In genomic region chr4:132567361-132567779, GRCm38 (mm10) we compare ENCODE assay signal across 13 mouse cellular contexts. TPM values are rescaled to one million over a fixed set of nuclear protein-coding genes. Genes with fewer than 3 reads are reported as not detected.
DNase-seq lines count a peak whose midpoint lies in the region; ATAC-seq lines count a peak whose summit lies in the region.
"Had no signal": no experiment of that assay in that cellular context is flagged by ENCODE, and none has a peak within 500 bp of the region (broad histone marks: within the 10 kb centered on the region; RNA-seq: fewer than 3 reads in every experiment).

No protein-coding gene starts in this region.

- no peak overlapping the region for H3K4me2 ChIP-seq in heart, embryonic 15.5 days
- H3K4me2 ChIP-seq in forebrain, embryonic 16.5 days (ENCODE audit: low read length) = no peak overlapping the region
- H3K4me2 ChIP-seq: hindbrain, embryonic 12.5 days; liver, embryonic 13.5 days had no signal

- no peak overlapping the region for H3K27ac ChIP-seq in heart, embryonic 15.5 days
- no peak overlapping the region for H3K27ac ChIP-seq in forebrain, embryonic 16.5 days (ENCODE audit: low read length)
- H3K27ac ChIP-seq: hindbrain, embryonic 12.5 days; layer of hippocampus, adult 2 months; liver, embryonic 13.5 days had no signal

- peaks cover 5% of the 10 kb centered on the region for H3K4me1 ChIP-seq in heart, embryonic 15.5 days (replicated peaks)
- no peaks in the 10 kb centered on the region for H3K4me1 ChIP-seq in forebrain, embryonic 16.5 days (replicated peaks; ENCODE audit: control insufficient read depth, insufficient read depth, low read length)

- H3K9ac ChIP-seq in heart, embryonic 15.5 days = no peak overlapping the region
- H3K9ac ChIP-seq in forebrain, embryonic 16.5 days (replicated peaks; ENCODE audit: low read depth, low read length) = no peak overlapping the region
- H3K9ac ChIP-seq: forebrain, postnatal 0 days; hindbrain, embryonic 12.5 days; liver, embryonic 13.5 days had no signal

- intact Hi-C loops in heart, postnatal 25 days (cut with DNase I) = no loop called here

- 0 out of 2 replicates have a peak, but pooled peaks have one; percentile 8 for ATAC-seq in heart, embryonic 15.5 days (replicated peaks; ENCODE audit: insufficient number of reproducible peaks, insufficient read depth, low FRiP score, low read depth)
- peak; percentile 34 for ATAC-seq in megakaryocyte, adult 5-6 weeks (ENCODE audit: poor library complexity, severe bottlenecking)
- ATAC-seq in forebrain, embryonic 16.5 days = no peak
- ATAC-seq: forebrain, postnatal 0 days had no signal

- no peaks in the 10 kb centered on the region for H3K9me3 ChIP-seq in heart, embryonic 15.5 days (replicated peaks)
- H3K9me3 ChIP-seq in forebrain, embryonic 16.5 days (ENCODE audit: control insufficient read depth, low read length) = no peaks in the 10 kb centered on the region
- H3K9me3 ChIP-seq: hindbrain, embryonic 12.5 days; liver, embryonic 13.5 days had no signal

- no peaks in the 10 kb centered on the region for H3K36me3 ChIP-seq in heart, embryonic 15.5 days
- no peaks in the 10 kb centered on the region for H3K36me3 ChIP-seq in forebrain, embryonic 16.5 days (ENCODE audit: control insufficient read depth, insufficient read depth)
- H3K36me3 ChIP-seq: hindbrain, embryonic 12.5 days; liver, embryonic 13.5 days had no signal

- 56% methylated on average over 9 of the region's 9 CpGs for WGBS in heart, embryonic 15.5 days
- WGBS in forebrain, embryonic 16.5 days = 79% methylated on average over 9 of the region's 9 CpGs

- DNase-seq in heart, adult 9 months (ENCODE audit: low spot score in 2 of 2) = peak; percentile 24 to 42
- DNase-seq in heart, postnatal 25 days (ENCODE audit: low spot score) = no peak
- DNase-seq in MEL-GATA-1-ER (ENCODE audit: extremely low read depth, low read depth) = peak; percentile 78
- no peak for DNase-seq in spleen, postnatal 14 days (ENCODE audit: low spot score in 2 of 2)
- DNase-seq: forebrain, postnatal 0 days; liver, embryonic 13.5 days; thymus, adult 2 months had no signal

- H3K27me3 ChIP-seq in heart, embryonic 15.5 days = no peaks in the 10 kb centered on the region
- H3K27me3 ChIP-seq in forebrain, embryonic 16.5 days (replicated peaks; ENCODE audit: control insufficient read depth, insufficient read depth, low read length) = no peaks in the 10 kb centered on the region
- H3K27me3 ChIP-seq: hindbrain, embryonic 12.5 days had no signal

- no peak overlapping the region for H3K4me3 ChIP-seq in heart, embryonic 15.5 days
- H3K4me3 ChIP-seq in forebrain, embryonic 16.5 days (replicated peaks; ENCODE audit: low read length) = no peak overlapping the region
- H3K4me3 ChIP-seq: hindbrain, embryonic 12.5 days; layer of hippocampus, adult 2 months; liver, embryonic 13.5 days; myocyte had no signal

RNA-seq across cellular contexts. Expression of gene Ptafr, which starts 3.5 kb away (rescaled TPM):
- 1 to 10 TPM; 1.6 to 2.1 TPM for total RNA-seq in heart, postnatal 25 days (2021)
- 0.77 and 0.95 TPM in 2 replicates for polyA plus RNA-seq in heart, embryonic 15.5 days (2015; fragmentation: Nextera tagmentation; extraction: Ambion mirVana)
- 19.6 and 20.6 TPM in 2 replicates for total RNA-seq in megakaryocyte, adult 5-6 weeks (2015)
- 38.9 and 40.8 TPM in 2 replicates for total RNA-seq in megakaryocyte, adult 5-6 weeks (2017)
- polyA plus RNA-seq in forebrain, embryonic 16.5 days (2015; fragmentation: Nextera tagmentation; extraction: Ambion mirVana) = 0.25 and 0.39 TPM in 2 replicates
- polyA plus RNA-seq: myocyte had no signal

RNA-seq across cellular contexts. Expression of gene Dnajc8, which starts 32.0 kb away (rescaled TPM):
- 10 to 100 TPM; 49.4 to 57.1 TPM for total RNA-seq in heart, postnatal 25 days (2021)
- 97.5 and 106 TPM in 2 replicates for polyA plus RNA-seq in heart, embryonic 15.5 days (2015; fragmentation: Nextera tagmentation; extraction: Ambion mirVana)
- 113 and 122 TPM in 2 replicates for total RNA-seq in megakaryocyte, adult 5-6 weeks (2015)
- 368 and 380 TPM in 2 replicates for total RNA-seq in megakaryocyte, adult 5-6 weeks (2017)
- polyA plus RNA-seq in forebrain, embryonic 16.5 days (2015; fragmentation: Nextera tagmentation; extraction: Ambion mirVana) = 132 and 140 TPM in 2 replicates

RNA-seq across cellular contexts. Expression of gene Atpif1, which starts 33.9 kb away (rescaled TPM):
- 100 to 1,000 TPM; 301 to 320 TPM for total RNA-seq in heart, postnatal 25 days (2021)
- 1,171 and 1,479 TPM in 2 replicates for polyA plus RNA-seq in heart, embryonic 15.5 days (2015; fragmentation: Nextera tagmentation; extraction: Ambion mirVana)
- total RNA-seq in megakaryocyte, adult 5-6 weeks (2015) = 240 and 279 TPM in 2 replicates
- 502 and 628 TPM in 2 replicates for total RNA-seq in megakaryocyte, adult 5-6 weeks (2017)
- polyA plus RNA-seq in forebrain, embryonic 16.5 days (2015; fragmentation: Nextera tagmentation; extraction: Ambion mirVana) = 1,102 and 1,203 TPM in 2 replicates

RNA-seq across cellular contexts. Expression of gene Sesn2, which starts 57.1 kb away (rescaled TPM):
- 1 to 10 TPM; 2.5 to 3.3 TPM for total RNA-seq in heart, postnatal 25 days (2021)
- 5.1 and 7.6 TPM in 2 replicates for polyA plus RNA-seq in heart, embryonic 15.5 days (2015; fragmentation: Nextera tagmentation; extraction: Ambion mirVana)
- 7.4 TPM in 2 replicates for total RNA-seq in megakaryocyte, adult 5-6 weeks (2015)
- 5.2 and 5.6 TPM in 2 replicates for total RNA-seq in megakaryocyte, adult 5-6 weeks (2017)
- polyA plus RNA-seq in forebrain, embryonic 16.5 days (2015; fragmentation: Nextera tagmentation; extraction: Ambion mirVana) = 6.1 and 8.3 TPM in 2 replicates

Comparison
In these comparisons a context has a peak if more than half of its experiments do, and no peak if none do; other contexts are left out.
1. DNase-seq: peak in heart, adult 9 months (2 of 2) and MEL-GATA-1-ER (single experiment); none in heart, postnatal 25 days (single experiment) and spleen, postnatal 14 days (0 of 2).
2. RNA of gene Ptafr, which starts 3.5 kb away (total RNA-seq): 19.6 to 40.8 TPM in megakaryocyte, adult 5-6 weeks; 1.6 to 2.1 TPM in heart, postnatal 25 days; every median in the first group is over 4 times any median in the second.